Mouse (Mus musculus): ENCODE measurements around the gene Ptcra. TPM values are rescaled to one million over a fixed set of nuclear protein-coding genes. Genes with fewer than 3 reads are reported as not detected.

The Ptcra gene
- polyA plus RNA-seq (2012; rRNA removed), result 0.19 and 0.23 TPM in 2 replicates

GRCm38 (mm10) chr17:46763544-46763943, at the start of gene Ptcra:
Ptcra (minus strand) TSS chr17:46763712.
- H3K27me3 ChIP-seq (ENCODE audit: control insufficient read depth, insufficient read depth, low read length), result no peaks in the 10 kb centered on the region
- H3K27ac ChIP-seq (ENCODE audit: insufficient read depth, low read length), result no peak within 1 kb of the TSS
- DNase-seq, result no peak
- no peaks in the 10 kb centered on the region for H3K4me1 ChIP-seq (ENCODE audit: control insufficient read depth, insufficient read depth, low read length)
- TF ChIP-seq CTCF (IDR thresholded peaks at IDR 0.05; ENCODE audit: borderline replicate concordance, insufficient read depth, low read depth, low read length) (no peak), POLR2A (IDR thresholded peaks at IDR 0.05; ENCODE audit: borderline replicate concordance, insufficient read depth, low read length) (no peak)
- 47% methylated on average over 2 of the region's 2 CpGs for WGBS
- no peak within 1 kb of the TSS for H3K4me3 ChIP-seq (replicated peaks; ENCODE audit: insufficient read depth, low read depth, low read length)

- Histone ChIP-seq H3K27me3 (ENCODE audit: control insufficient read depth, insufficient read depth, low read length) (no peaks in the 10 kb centered on the region), H3K27ac (ENCODE audit: insufficient read depth, low read length) (no peak overlapping the region), H3K4me3 (replicated peaks; ENCODE audit: insufficient read depth, low read depth, low read length) (no peak overlapping the region), H3K4me1 (ENCODE audit: control insufficient read depth, insufficient read depth, low read length) (no peaks in the 10 kb centered on the region)
- no peak for TF ChIP-seq POLR2A (IDR thresholded peaks at IDR 0.05; ENCODE audit: borderline replicate concordance, insufficient read depth, low read length)
- no peak for TF ChIP-seq CTCF (IDR thresholded peaks at IDR 0.05; ENCODE audit: borderline replicate concordance, insufficient read depth, low read depth, low read length)
- DNase-seq, result no peak
- WGBS, result 88% methylated on average over 1 of the region's 1 CpGs
These were observed 48.9 kb upstream of the Ptcra start for GRCm38 (mm10) chr17:46812442-46812841.

- 64% methylated on average over 3 of the region's 3 CpGs for WGBS
- no peaks in the 10 kb centered on the region for H3K4me1 ChIP-seq (ENCODE audit: control insufficient read depth, insufficient read depth, low read length)
- TF ChIP-seq POLR2A (IDR thresholded peaks at IDR 0.05; ENCODE audit: borderline replicate concordance, insufficient read depth, low read length), result no peak
- TF ChIP-seq CTCF (IDR thresholded peaks at IDR 0.05; ENCODE audit: borderline replicate concordance, insufficient read depth, low read depth, low read length), result no peak
- no peak overlapping the region for H3K4me3 ChIP-seq (replicated peaks; ENCODE audit: insufficient read depth, low read depth, low read length)
- no peaks in the 10 kb centered on the region for H3K27me3 ChIP-seq (ENCODE audit: control insufficient read depth, insufficient read depth, low read length)
- no peak overlapping the region for H3K27ac ChIP-seq (ENCODE audit: insufficient read depth, low read length)
- DNase-seq, result no peak
These were observed 47.2 kb upstream of the Ptcra start for GRCm38 (mm10) chr17:46810672-46811071.

- H3K4me1 ChIP-seq (ENCODE audit: control insufficient read depth, insufficient read depth, low read length), result no peaks in the 10 kb centered on the region
- H3K27ac ChIP-seq (ENCODE audit: insufficient read depth, low read length), result no peak overlapping the region
- WGBS, result 77% methylated on average over 6 of the region's 6 CpGs
- TF ChIP-seq CTCF (IDR thresholded peaks at IDR 0.05; ENCODE audit: borderline replicate concordance, insufficient read depth, low read depth, low read length) (no peak), POLR2A (IDR thresholded peaks at IDR 0.05; ENCODE audit: borderline replicate concordance, insufficient read depth, low read length) (no peak)
- H3K27me3 ChIP-seq (ENCODE audit: control insufficient read depth, insufficient read depth, low read length), result no peaks in the 10 kb centered on the region
- no peak overlapping the region for H3K4me3 ChIP-seq (replicated peaks; ENCODE audit: insufficient read depth, low read depth, low read length)
- DNase-seq, result no peak
These were observed 45.8 kb upstream of the Ptcra start for GRCm38 (mm10) chr17:46809131-46809830.

- Histone ChIP-seq H3K4me3 (replicated peaks; ENCODE audit: insufficient read depth, low read depth, low read length) (no peak overlapping the region), H3K27ac (ENCODE audit: insufficient read depth, low read length) (no peak overlapping the region), H3K27me3 (ENCODE audit: control insufficient read depth, insufficient read depth, low read length) (no peaks in the 10 kb centered on the region), H3K4me1 (ENCODE audit: control insufficient read depth, insufficient read depth, low read length) (no peaks in the 10 kb centered on the region)
- DNase-seq, result no peak
- WGBS, result 79% methylated on average over 10 of the region's 10 CpGs
- no peak for TF ChIP-seq CTCF (IDR thresholded peaks at IDR 0.05; ENCODE audit: borderline replicate concordance, insufficient read depth, low read depth, low read length)
- TF ChIP-seq POLR2A (IDR thresholded peaks at IDR 0.05; ENCODE audit: borderline replicate concordance, insufficient read depth, low read length), result no peak
These were observed 44.9 kb upstream of the Ptcra start for GRCm38 (mm10) chr17:46808376-46808775.

GRCm38 (mm10) chr17:46801761-46802160, 38.2 kb upstream of the Ptcra start:
- Histone ChIP-seq H3K4me1 (ENCODE audit: control insufficient read depth, insufficient read depth, low read length) (no peaks in the 10 kb centered on the region), H3K27me3 (ENCODE audit: control insufficient read depth, insufficient read depth, low read length) (no peaks in the 10 kb centered on the region), H3K27ac (ENCODE audit: insufficient read depth, low read length) (no peak overlapping the region), H3K4me3 (replicated peaks; ENCODE audit: insufficient read depth, low read depth, low read length) (no peak overlapping the region)
- no peak for TF ChIP-seq POLR2A (IDR thresholded peaks at IDR 0.05; ENCODE audit: borderline replicate concordance, insufficient read depth, low read length)
- no peak for TF ChIP-seq CTCF (IDR thresholded peaks at IDR 0.05; ENCODE audit: borderline replicate concordance, insufficient read depth, low read depth, low read length)
- no peak for DNase-seq
- 87% methylated on average over 6 of the region's 6 CpGs for WGBS

- WGBS, result 67% methylated on average over 10 of the region's 10 CpGs
- no peak overlapping the region for H3K27ac ChIP-seq (ENCODE audit: insufficient read depth, low read length)
- no peaks in the 10 kb centered on the region for H3K27me3 ChIP-seq (ENCODE audit: control insufficient read depth, insufficient read depth, low read length)
- no peak overlapping the region for H3K4me3 ChIP-seq (replicated peaks; ENCODE audit: insufficient read depth, low read depth, low read length)
- DNase-seq, result no peak
- TF ChIP-seq CTCF (IDR thresholded peaks at IDR 0.05; ENCODE audit: borderline replicate concordance, insufficient read depth, low read depth, low read length), result no peak
- no peak for TF ChIP-seq POLR2A (IDR thresholded peaks at IDR 0.05; ENCODE audit: borderline replicate concordance, insufficient read depth, low read length)
- H3K4me1 ChIP-seq (ENCODE audit: control insufficient read depth, insufficient read depth, low read length), result no peaks in the 10 kb centered on the region
These were observed 36.2 kb upstream of the Ptcra start for GRCm38 (mm10) chr17:46799680-46800079.

- 71% methylated on average over 8 of the region's 8 CpGs for WGBS
- H3K4me3 ChIP-seq (replicated peaks; ENCODE audit: insufficient read depth, low read depth, low read length), result no peak overlapping the region
These were observed 33.9 kb upstream of the Ptcra start for GRCm38 (mm10) chr17:46797386-46797785.

More at GRCm38 (mm10) chr17:46797386-46797785, 33.9 kb upstream of the Ptcra start:
- Histone ChIP-seq H3K27ac (ENCODE audit: insufficient read depth, low read length) (no peak overlapping the region), H3K27me3 (ENCODE audit: control insufficient read depth, insufficient read depth, low read length) (no peaks in the 10 kb centered on the region), H3K4me1 (ENCODE audit: control insufficient read depth, insufficient read depth, low read length) (no peaks in the 10 kb centered on the region)
- DNase-seq, result no peak
- TF ChIP-seq CTCF (IDR thresholded peaks at IDR 0.05; ENCODE audit: borderline replicate concordance, insufficient read depth, low read depth, low read length), result no peak
- no peak for TF ChIP-seq POLR2A (IDR thresholded peaks at IDR 0.05; ENCODE audit: borderline replicate concordance, insufficient read depth, low read length)

Measured in cerebellum, adult 2 months (tissue).